24 mouse cellular contexts compared by ENCODE assay signal in the genomic region with DNA sequence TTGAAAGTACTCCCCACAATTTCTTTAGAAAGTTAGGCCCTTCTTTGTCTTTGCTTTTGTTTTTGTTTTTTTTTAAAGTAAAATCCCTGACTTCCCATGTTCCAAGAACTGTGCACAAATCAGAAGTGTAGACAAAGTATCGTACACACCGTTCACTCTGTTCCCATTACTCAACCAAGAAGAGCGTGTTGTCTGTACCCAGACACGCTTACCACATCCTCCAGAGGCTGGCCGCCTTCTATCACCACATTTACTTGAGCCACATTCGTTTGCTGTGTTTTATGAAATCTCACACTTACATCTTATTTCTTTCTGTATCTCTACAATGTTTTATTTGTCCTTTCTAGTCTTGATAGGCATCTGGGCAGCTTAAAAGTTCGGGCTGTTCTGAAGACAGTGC.
A peak's percentile ranks its signal among the peaks of the same experiment; 100 is the strongest.
DNase-seq lines count a peak whose midpoint lies in the region; TF ChIP-seq lines count a peak whose summit lies in the region.
"Had no signal": no experiment of that assay in that cellular context is flagged by ENCODE, and none has a peak within 500 bp of the region (broad histone marks: within the 10 kb centered on the region; RNA-seq: fewer than 3 reads in every experiment).

No protein-coding gene starts in this region.

- WGBS in kidney, adult 2 months: 86% methylated on average over 7 of the region's 7 CpGs

- no peaks in the 10 kb centered on the region for H3K27me3 ChIP-seq in kidney, adult 2 months (replicated peaks; ENCODE audit: control insufficient read depth, insufficient read depth, low read length)
- H3K27me3 ChIP-seq: forebrain, embryonic 13.5 days; heart, embryonic 12.5 days; liver, embryonic 12.5 days; Patski had no signal

- DNase-seq in left cerebral cortex, adult 2 months (ENCODE audit: extremely low spot score in 1 of 2, low spot score in 2 of 2): no peak
- DNase-seq in left cerebral cortex, adult 8-10 months (ENCODE audit: low spot score in 2 of 2): no peak
- DNase-seq in CD4-positive, CD25-positive, alpha-beta regulatory T cell, adult 2 months (ENCODE audit: low read depth, low spot score): peak; percentile 69
- DNase-seq in T-cell, adult 2 months (ENCODE audit: low spot score): peak; percentile 69
- peak; percentile 68 for DNase-seq in naive thymus-derived CD4-positive, alpha-beta T cell, adult 2 months (ENCODE audit: low read depth)
- no peak for DNase-seq in kidney, adult 2 months
- DNase-seq: B cell, adult 2 months; cerebellum, adult 11 months; cerebellum, adult 9-10 months; cerebellum, postnatal 36 days; gastrocnemius, postnatal 25 days; heart, adult 18-20 months; kidney, adult 9 months; kidney, postnatal 10 days; left cerebral cortex, postnatal 4 days; liver, postnatal 0 days; lung, postnatal 10 days; midbrain, embryonic 14.5 days; right cerebral cortex, postnatal 25 days had no signal

- intact Hi-C loops in left cerebral cortex, adult 2 months (cut with DNase I): no loop called here

- H3K4me1 ChIP-seq in kidney, adult 2 months (ENCODE audit: control insufficient read depth, insufficient read depth, low read length): no peaks in the 10 kb centered on the region
- H3K4me1 ChIP-seq: liver, embryonic 12.5 days had no signal

- H3K27ac ChIP-seq in left cerebral cortex, adult 2 months: 0 out of 2 replicates have a peak overlapping the region, but pooled peaks have one; percentile 9
- H3K27ac ChIP-seq in kidney, adult 2 months (ENCODE audit: insufficient read depth, low read depth, low read length): no peak overlapping the region
- H3K27ac ChIP-seq: forebrain, embryonic 13.5 days; liver, embryonic 12.5 days; macrophage had no signal

- H3K36me3 ChIP-seq in kidney, adult 2 months (ENCODE audit: control insufficient read depth, insufficient read depth, low read length): no peaks in the 10 kb centered on the region
- H3K36me3 ChIP-seq: heart, embryonic 12.5 days; liver, embryonic 12.5 days had no signal

- no peak overlapping the region for H3K4me3 ChIP-seq in left cerebral cortex, adult 2 months
- H3K4me3 ChIP-seq in kidney, adult 2 months (ENCODE audit: insufficient read depth, low read depth, low read length): no peak overlapping the region
- H3K4me3 ChIP-seq: forebrain, embryonic 13.5 days; heart, embryonic 12.5 days; liver, embryonic 12.5 days had no signal

- no peak for TF ChIP-seq CTCF in left cerebral cortex, adult 2 months (IDR thresholded peaks at IDR 0.05)
- TF ChIP-seq CTCF in kidney, adult 2 months (conservative IDR thresholded peaks at IDR 0.05; ENCODE audit: insufficient read depth, insufficient read length, low read depth, low read length): no peak

- TF ChIP-seq POLR2A in kidney, adult 2 months (IDR thresholded peaks at IDR 0.05; ENCODE audit: low read depth, low read length): no peak

Comparison
In these comparisons a context has a peak if more than half of its experiments do, and no peak if none do; other contexts are left out.
1. DNase-seq: peak in CD4-positive, CD25-positive, alpha-beta regulatory T cell, adult 2 months (single experiment), T-cell, adult 2 months (single experiment) and naive thymus-derived CD4-positive, alpha-beta T cell, adult 2 months (single experiment); none in left cerebral cortex, adult 2 months (0 of 2), left cerebral cortex, adult 8-10 months (0 of 2) and kidney, adult 2 months (single experiment).